Comparison of ENCODE assay signal across 21 mouse cellular contexts in genomic region chr3:34757130-34757529, GRCm38 (mm10).
"Had no signal": no experiment of that assay in that cellular context is flagged by ENCODE, and none has a peak within 500 bp of the region (broad histone marks: within the 10 kb centered on the region; RNA-seq: fewer than 3 reads in every experiment).

No protein-coding gene starts in this region.

- H3K9me3 ChIP-seq: lung, embryonic 15.5 days; midbrain, embryonic 13.5 days; midbrain, embryonic 15.5 days; neural tube, embryonic 13.5 days; neural tube, embryonic 15.5 days had no signal

- H3K4me1 ChIP-seq: megakaryocyte, embryonic 14.5 days; midbrain, embryonic 13.5 days; midbrain, embryonic 15.5 days; neural tube, embryonic 15.5 days had no signal

- H3K27me3 ChIP-seq: lung, embryonic 15.5 days; megakaryocyte, embryonic 14.5 days; midbrain, embryonic 13.5 days; midbrain, embryonic 15.5 days; neural tube, embryonic 13.5 days; neural tube, embryonic 15.5 days had no signal

- H3K9ac ChIP-seq: lung, embryonic 15.5 days; midbrain, embryonic 13.5 days; midbrain, embryonic 15.5 days; neural tube, embryonic 13.5 days; neural tube, embryonic 15.5 days had no signal

- H3K4me2 ChIP-seq: lung, embryonic 15.5 days; midbrain, embryonic 11.5 days; midbrain, embryonic 13.5 days; midbrain, embryonic 15.5 days; neural tube, embryonic 13.5 days; neural tube, embryonic 15.5 days had no signal

- DNase-seq: lung, adult 2 months; lung, postnatal 14 days; lung, postnatal 36 days; retina, postnatal 1 day; right cerebral cortex, adult 18-20 months; right cerebral cortex, postnatal 25 days; right cerebral cortex, postnatal 4 days; spleen, adult 18-20 months; thymus, adult 18-20 months; thymus, postnatal 14 days; thymus, postnatal 36 days had no signal

- H3K27ac ChIP-seq: lung, embryonic 15.5 days; macrophage; midbrain, embryonic 13.5 days; midbrain, embryonic 15.5 days; neural tube, embryonic 13.5 days; neural tube, embryonic 15.5 days had no signal

- H3K36me3 ChIP-seq: lung, embryonic 15.5 days; midbrain, embryonic 13.5 days; midbrain, embryonic 15.5 days; neural tube, embryonic 13.5 days; neural tube, embryonic 15.5 days had no signal

- H3K4me3 ChIP-seq: lung, embryonic 15.5 days; megakaryocyte, embryonic 14.5 days; midbrain, embryonic 13.5 days; midbrain, embryonic 15.5 days; myocyte; neural tube, embryonic 13.5 days; neural tube, embryonic 15.5 days had no signal

- ATAC-seq: lung, postnatal 0 days; midbrain, embryonic 13.5 days; midbrain, embryonic 15.5 days had no signal
